10 mouse cellular contexts compared by ENCODE assay signal in genomic region chr1:177447086-177447485, GRCm38 (mm10). TPM values are rescaled to one million over a fixed set of nuclear protein-coding genes. Genes with fewer than 3 reads are reported as not detected.
A peak's percentile ranks its signal among the peaks of the same experiment; 100 is the strongest.
DNase-seq lines count a peak whose midpoint lies in the region; ATAC-seq lines count a peak whose summit lies in the region.
"Had no signal": no experiment of that assay in that cellular context is flagged by ENCODE, and none has a peak within 500 bp of the region (broad histone marks: within the 10 kb centered on the region; RNA-seq: fewer than 3 reads in every experiment).

No protein-coding gene starts in this region.

- no peak overlapping the region for H3K4me3 ChIP-seq in intestine, embryonic 15.5 days (replicated peaks)
- no peak overlapping the region for H3K4me3 ChIP-seq in intestine, embryonic 16.5 days (ENCODE audit: low read length)
- H3K4me3 ChIP-seq in hindbrain, embryonic 13.5 days = peak overlapping the region; percentile 76
- peak overlapping the region; percentile 96 for H3K4me3 ChIP-seq in neural tube, embryonic 11.5 days (ENCODE audit: low read depth, low read length)
- no peak overlapping the region for H3K4me3 ChIP-seq in kidney, embryonic 14.5 days (ENCODE audit: low read length)
- H3K4me3 ChIP-seq: heart, adult 2 months; stomach, embryonic 15.5 days had no signal

- peaks cover 9% of the 10 kb centered on the region; the same call in 1 of the 2 replicates for H3K36me3 ChIP-seq in intestine, embryonic 15.5 days
- H3K36me3 ChIP-seq in intestine, embryonic 16.5 days (ENCODE audit: control insufficient read depth, insufficient read depth, low read length) = peaks cover 12% of the 10 kb centered on the region
- peaks cover 11% of the 10 kb centered on the region for H3K36me3 ChIP-seq in hindbrain, embryonic 13.5 days
- peaks cover 6% of the 10 kb centered on the region for H3K36me3 ChIP-seq in neural tube, embryonic 11.5 days (ENCODE audit: control insufficient read depth, insufficient read depth, low read length)
- peaks cover 17% of the 10 kb centered on the region for H3K36me3 ChIP-seq in kidney, embryonic 14.5 days (ENCODE audit: control insufficient read depth, insufficient read depth, low read length)

- no peak overlapping the region for H3K4me2 ChIP-seq in intestine, embryonic 15.5 days (replicated peaks)
- H3K4me2 ChIP-seq in intestine, embryonic 16.5 days (ENCODE audit: low read depth, low read length) = no peak overlapping the region
- H3K4me2 ChIP-seq in hindbrain, embryonic 13.5 days = peak overlapping the region; percentile 54
- peak overlapping the region; percentile 61 for H3K4me2 ChIP-seq in neural tube, embryonic 11.5 days (ENCODE audit: low read depth)
- no peak overlapping the region for H3K4me2 ChIP-seq in kidney, embryonic 14.5 days (replicated peaks; ENCODE audit: low read depth, low read length)
- H3K4me2 ChIP-seq: stomach, embryonic 15.5 days had no signal

- no peak overlapping the region for H3K9ac ChIP-seq in intestine, embryonic 15.5 days
- H3K9ac ChIP-seq in intestine, embryonic 16.5 days (ENCODE audit: low read depth, low read length) = no peak overlapping the region
- H3K9ac ChIP-seq in hindbrain, embryonic 13.5 days = peak overlapping the region; percentile 67
- peak overlapping the region; percentile 62 for H3K9ac ChIP-seq in neural tube, embryonic 11.5 days (ENCODE audit: low read length)
- no peak overlapping the region for H3K9ac ChIP-seq in kidney, embryonic 14.5 days (ENCODE audit: low read depth, low read length)
- H3K9ac ChIP-seq: stomach, embryonic 15.5 days had no signal

- peak; percentile 72 for DNase-seq in embryo, embryonic 10.5 days (ENCODE audit: low spot score)
- DNase-seq in neural tube, embryonic 11.5 days (ENCODE audit: low spot score) = peak; percentile 63
- DNase-seq: heart, adult 2 months had no signal

- no peak for ATAC-seq in intestine, embryonic 15.5 days
- ATAC-seq in intestine, embryonic 16.5 days = no peak
- no peak for ATAC-seq in hindbrain, embryonic 13.5 days (ENCODE audit: low FRiP score)
- 0 out of 2 replicates have a peak, but pooled peaks have one; percentile 11 for ATAC-seq in neural tube, embryonic 11.5 days (ENCODE audit: insufficient read depth, low FRiP score, low TSS enrichment)
- ATAC-seq in activated CD4-positive, CD25-positive, alpha-beta regulatory T cell, adult 4 months = no peak
- ATAC-seq in megakaryocyte-erythroid progenitor cell, adult 5-6 weeks (replicated peaks; ENCODE audit: low FRiP score, low TSS enrichment, poor library complexity, severe bottlenecking) = no peak
- no peak for ATAC-seq in kidney, embryonic 14.5 days (ENCODE audit: low FRiP score, low TSS enrichment)

- H3K4me1 ChIP-seq in intestine, embryonic 15.5 days (replicated peaks) = peaks cover 12% of the 10 kb centered on the region
- H3K4me1 ChIP-seq in intestine, embryonic 16.5 days (ENCODE audit: control insufficient read depth, insufficient read depth, low read length) = peaks cover 6% of the 10 kb centered on the region; the same call in 1 of the 2 replicates
- H3K4me1 ChIP-seq in hindbrain, embryonic 13.5 days (replicated peaks) = peaks cover 64% of the 10 kb centered on the region
- peaks cover 26% of the 10 kb centered on the region for H3K4me1 ChIP-seq in neural tube, embryonic 11.5 days (ENCODE audit: control insufficient read depth, insufficient read depth, low read length)
- H3K4me1 ChIP-seq in kidney, embryonic 14.5 days (ENCODE audit: control insufficient read depth, insufficient read depth, low read length) = peaks cover 20% of the 10 kb centered on the region; the same call in 1 of the 2 replicates

- no peaks in the 10 kb centered on the region for H3K27me3 ChIP-seq in intestine, embryonic 15.5 days (replicated peaks)
- H3K27me3 ChIP-seq in intestine, embryonic 16.5 days (replicated peaks; ENCODE audit: control insufficient read depth, insufficient read depth, low read length) = no peaks in the 10 kb centered on the region
- no peaks in the 10 kb centered on the region for H3K27me3 ChIP-seq in hindbrain, embryonic 13.5 days
- no peaks in the 10 kb centered on the region for H3K27me3 ChIP-seq in neural tube, embryonic 11.5 days (ENCODE audit: control insufficient read depth, insufficient read depth, low read length)
- H3K27me3 ChIP-seq in kidney, embryonic 14.5 days (ENCODE audit: control insufficient read depth, insufficient read depth, low read length) = no peaks in the 10 kb centered on the region
- H3K27me3 ChIP-seq: stomach, embryonic 15.5 days had no signal

- 78% methylated on average over 9 of the region's 9 CpGs for WGBS in intestine, embryonic 15.5 days
- 71% methylated on average over 9 of the region's 9 CpGs for WGBS in intestine, embryonic 16.5 days
- WGBS in hindbrain, embryonic 13.5 days = 4% methylated on average over 9 of the region's 9 CpGs
- 7% methylated on average over 9 of the region's 9 CpGs for whole genome bisulfite sequencing in neural tube, embryonic 11.5 days
- 63% methylated on average over 9 of the region's 9 CpGs for WGBS in kidney, embryonic 14.5 days

- no peaks in the 10 kb centered on the region for H3K9me3 ChIP-seq in intestine, embryonic 15.5 days
- H3K9me3 ChIP-seq in intestine, embryonic 16.5 days (ENCODE audit: control insufficient read depth, low read length) = no peaks in the 10 kb centered on the region
- no peaks in the 10 kb centered on the region for H3K9me3 ChIP-seq in hindbrain, embryonic 13.5 days
- no peaks in the 10 kb centered on the region for H3K9me3 ChIP-seq in neural tube, embryonic 11.5 days (ENCODE audit: control insufficient read depth, low read length)
- no peaks in the 10 kb centered on the region for H3K9me3 ChIP-seq in kidney, embryonic 14.5 days (ENCODE audit: control insufficient read depth, low read length)
- H3K9me3 ChIP-seq: stomach, embryonic 15.5 days had no signal

- H3K27ac ChIP-seq in intestine, embryonic 15.5 days = 0 out of 2 replicates have a peak overlapping the region, but pooled peaks have one; percentile 1
- no peak overlapping the region for H3K27ac ChIP-seq in intestine, embryonic 16.5 days (ENCODE audit: low read length)
- H3K27ac ChIP-seq in hindbrain, embryonic 13.5 days = peak overlapping the region; percentile 83
- H3K27ac ChIP-seq in neural tube, embryonic 11.5 days (ENCODE audit: low read depth, low read length) = peak overlapping the region; percentile 80
- no peak overlapping the region for H3K27ac ChIP-seq in kidney, embryonic 14.5 days (ENCODE audit: low read depth, low read length)
- H3K27ac ChIP-seq: heart, adult 2 months; stomach, embryonic 15.5 days had no signal

RNA-seq across cellular contexts. Expression of gene Zbtb18, which starts 4.9 kb away (rescaled TPM):
- polyA plus RNA-seq in intestine, embryonic 15.5 days (2015; fragmentation: Nextera tagmentation; extraction: Ambion mirVana) = 2.0 and 2.2 TPM in 2 replicates
- polyA plus RNA-seq in intestine, embryonic 16.5 days (2015; fragmentation: Nextera tagmentation; extraction: Ambion mirVana) = 1.1 and 1.3 TPM in 2 replicates
- 11.5 and 14.2 TPM in 2 replicates for polyA plus RNA-seq in hindbrain, embryonic 13.5 days (2015; fragmentation: Nextera tagmentation; extraction: Ambion mirVana)
- polyA plus RNA-seq in neural tube, embryonic 11.5 days (2014; fragmentation: Nextera tagmentation; extraction: Ambion mirVana) = 8.5 and 11.6 TPM in 2 replicates
- 1 to 10 TPM; 2.2 to 3.8 TPM for polyA plus RNA-seq in activated CD4-positive, CD25-positive, alpha-beta regulatory T cell, adult 4 months (2017; shearing (Covaris generic))
- total RNA-seq in megakaryocyte-erythroid progenitor cell, adult 5-6 weeks (2014; fragmentation: Nextera tagmentation) = 9.3 and 20.8 TPM in 2 replicates
- total RNA-seq in megakaryocyte-erythroid progenitor cell, adult 5-6 weeks (2017) = 21.3 and 26.5 TPM in 2 replicates
- polyA plus RNA-seq in kidney, embryonic 14.5 days (2014; fragmentation: Nextera tagmentation; extraction: Ambion mirVana) = 3.4 and 4.8 TPM in 2 replicates

Comparison
In these comparisons a context has a peak if more than half of its experiments do, and no peak if none do; other contexts are left out.
1. H3K27ac ChIP-seq: peak in intestine, embryonic 15.5 days (single experiment), hindbrain, embryonic 13.5 days (single experiment) and neural tube, embryonic 11.5 days (single experiment); none in intestine, embryonic 16.5 days (single experiment) and kidney, embryonic 14.5 days (single experiment).
2. H3K4me2 ChIP-seq: peak in hindbrain, embryonic 13.5 days (single experiment) and neural tube, embryonic 11.5 days (single experiment); none in intestine, embryonic 15.5 days (single experiment), intestine, embryonic 16.5 days (single experiment) and kidney, embryonic 14.5 days (single experiment).
3. H3K4me3 ChIP-seq: peak in hindbrain, embryonic 13.5 days (single experiment) and neural tube, embryonic 11.5 days (single experiment); none in intestine, embryonic 15.5 days (single experiment), intestine, embryonic 16.5 days (single experiment) and kidney, embryonic 14.5 days (single experiment).
4. H3K9ac ChIP-seq: peak in hindbrain, embryonic 13.5 days (single experiment) and neural tube, embryonic 11.5 days (single experiment); none in intestine, embryonic 15.5 days (single experiment), intestine, embryonic 16.5 days (single experiment) and kidney, embryonic 14.5 days (single experiment).